Mouse (Mus musculus) frontal cortex, postnatal 14 days (tissue): ENCODE results near the gene Immt.
"Not testable (repeated sequence)": the region's sequence is repeated elsewhere in the genome, so short reads cannot be mapped to it uniquely, and the experiment has no call there.

Experiments used
- DNase-seq, 2 experiments: peaks; one replicate each; pipeline ENCODE4 v3.0.0; 2022; ENCODE audit warnings: low spot score in 2 of 2

The Immt gene

DNA sequence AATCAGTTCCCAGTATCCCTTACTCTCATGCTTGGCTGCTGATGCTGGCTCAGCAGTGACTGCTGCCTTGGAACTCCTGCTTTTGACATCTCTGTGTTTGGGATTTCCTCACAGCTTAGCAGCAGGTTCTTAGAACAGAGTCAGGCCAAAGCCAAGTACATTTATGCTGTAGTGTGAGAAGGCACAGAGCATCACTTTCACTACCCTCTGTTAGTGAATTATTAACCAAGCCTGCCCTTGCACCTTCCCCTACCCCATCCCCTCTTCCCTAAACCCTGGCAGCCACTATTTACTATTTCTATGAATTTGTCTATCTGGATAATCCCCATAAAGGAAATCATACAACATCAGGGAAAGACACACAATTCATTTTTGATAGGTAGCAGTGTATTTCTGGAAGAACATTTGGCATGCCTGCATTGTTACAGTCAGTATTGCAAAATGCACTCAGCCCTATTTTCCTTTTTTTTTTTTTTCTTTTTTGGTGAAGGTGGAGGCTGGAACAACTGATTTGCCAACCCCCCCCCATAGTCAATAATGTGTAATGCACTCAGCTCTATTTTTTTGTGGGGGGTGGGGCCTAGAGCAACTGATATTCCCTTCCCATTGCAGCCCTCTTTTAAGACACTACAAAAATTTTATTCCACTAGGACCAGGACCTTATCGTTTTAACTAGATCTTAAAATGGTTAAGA is 9.6 kb downstream of the Immt start:
- DNase-seq, result no peak

DNA sequence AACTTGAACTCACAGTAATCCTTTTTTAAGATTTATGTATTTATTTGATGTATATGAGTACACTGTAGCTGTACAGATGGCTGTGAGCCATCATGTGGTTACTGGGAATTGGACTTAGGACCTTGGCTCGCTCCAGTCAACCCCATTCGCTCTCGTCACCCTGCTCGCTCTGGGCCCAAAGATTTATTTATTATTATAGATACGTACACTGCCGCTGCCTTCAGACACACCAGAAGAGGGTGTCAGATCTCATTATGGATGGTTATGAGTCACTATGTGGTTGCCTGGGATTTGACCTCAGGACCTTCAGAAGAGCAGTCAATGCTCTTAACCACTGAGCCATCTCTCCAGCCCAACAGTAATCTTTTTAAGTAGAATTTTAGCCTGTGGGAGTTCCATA is 15.8 kb downstream of the Immt start:
- DNase-seq, result not testable (repeated sequence)

DNA sequence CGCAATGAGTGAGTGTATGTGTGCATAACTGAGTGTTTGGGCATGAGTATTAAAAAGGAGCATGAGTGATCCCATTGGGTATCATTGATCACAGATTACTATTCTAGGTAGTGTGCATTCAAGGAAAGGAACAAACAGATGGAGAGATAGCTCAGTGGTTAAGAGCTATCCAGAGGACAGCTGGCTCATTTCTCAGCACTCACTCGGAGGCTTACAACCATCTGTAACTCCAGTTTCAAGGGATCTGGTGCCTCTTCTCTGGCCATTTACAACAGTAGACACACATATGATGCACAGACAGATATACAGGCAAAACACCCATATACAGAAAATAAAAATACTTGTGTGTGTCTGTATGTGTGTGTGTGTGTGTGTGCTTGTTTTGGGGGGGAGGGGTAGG is 36.6 kb downstream of the Immt start:
- no peak for DNase-seq

DNA sequence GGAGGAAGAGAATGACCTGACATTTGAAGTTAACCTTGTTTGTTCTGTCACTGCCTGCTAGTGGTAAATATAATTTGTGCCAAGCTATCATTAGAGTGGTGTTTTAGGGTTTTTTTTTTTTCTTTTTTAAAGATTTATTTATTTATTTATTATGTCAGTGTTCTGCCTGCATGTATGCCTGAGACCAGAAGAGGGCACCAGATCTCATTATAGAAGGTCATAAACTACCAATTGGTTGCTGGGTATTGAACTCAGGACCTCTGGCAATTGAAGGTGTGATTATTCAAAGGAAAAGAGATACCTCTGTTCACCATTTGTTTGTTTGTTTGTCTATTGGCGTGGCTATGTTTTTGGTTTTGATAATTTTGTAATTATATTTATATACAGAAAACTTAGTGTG is 37.7 kb downstream of the Immt start:
- no peak for DNase-seq

DNA sequence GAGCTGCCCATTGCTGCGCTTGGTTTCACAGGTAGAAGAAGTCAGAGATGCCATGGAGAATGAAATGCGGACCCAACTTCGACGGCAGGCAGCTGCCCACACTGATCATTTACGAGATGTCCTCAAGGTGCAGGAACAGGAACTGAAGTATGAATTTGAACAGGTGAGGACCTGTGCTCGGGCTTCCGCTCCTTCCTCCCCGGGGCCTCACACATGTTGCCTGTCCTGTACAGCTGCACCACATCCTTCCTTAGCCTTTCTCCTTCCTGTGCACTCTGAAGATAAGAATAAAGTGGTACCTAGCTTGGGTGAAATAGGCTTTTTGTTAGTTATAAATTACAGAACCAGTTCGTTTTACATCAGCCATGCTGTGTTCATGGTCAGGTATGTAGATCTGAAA is 40.3 kb downstream of the Immt start:
- no peak for DNase-seq

- no peak for DNase-seq
Observed at GRCm38 (mm10) chr6:71877965-71878760, 47.0 kb downstream of the Immt start.

GRCm38 (mm10) chr6:71893263-71893662 is 62.1 kb downstream of the Immt start:
- DNase-seq, result no peak

- no peak for DNase-seq
Observed at GRCm38 (mm10) chr6:71907702-71908235, 76.6 kb downstream of the Immt start.

- peak; percentile 84 to 90 for DNase-seq
Observed at GRCm38 (mm10) chr6:71908481-71909381, 77.6 kb downstream of the Immt start, which contains the start of the genes Ptcd3 and Polr1a. Gene Ptcd3 (minus strand): TSS chr6:71908750. Gene Polr1a (plus strand): TSS chr6:71909053.

DNA sequence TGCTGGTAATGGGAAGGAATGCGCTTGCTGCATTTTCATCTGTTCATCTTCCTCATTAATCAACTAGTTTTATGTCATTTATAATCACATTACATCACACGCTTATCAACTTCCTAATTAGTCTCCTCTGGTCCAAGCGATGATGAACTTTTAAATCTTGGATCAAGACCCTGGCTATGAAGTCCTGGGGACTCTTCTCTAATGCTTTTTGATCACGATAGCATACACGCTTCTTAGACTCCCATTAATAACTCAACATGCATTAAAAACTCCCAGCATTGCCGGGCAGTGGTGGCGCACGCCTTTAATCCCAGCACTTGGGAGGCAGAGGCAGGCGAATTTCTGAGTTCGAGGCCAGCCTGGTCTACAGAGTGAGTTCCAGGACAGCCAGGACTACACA is 78.3 kb downstream of the Immt start:
- no peak for DNase-seq

GRCm38 (mm10) chr6:71909840-71910239 is 78.7 kb downstream of the Immt start:
- DNase-seq, result no peak

GRCm38 (mm10) chr6:71911686-71912450 is 80.7 kb downstream of the Immt start:
- DNase-seq, result no peak

- no peak for DNase-seq
Observed at GRCm38 (mm10) chr6:71920752-71921151, 89.6 kb downstream of the Immt start.

- not testable (repeated sequence) for DNase-seq
Observed at GRCm38 (mm10) chr6:71925233-71925632, 94.1 kb downstream of the Immt start.
